Mouse (Mus musculus): Measurements from ENCODE around the gene Cd86.
A peak's percentile ranks its signal among the peaks of the same experiment; 100 is the strongest.

Cd86 gene

DNA sequence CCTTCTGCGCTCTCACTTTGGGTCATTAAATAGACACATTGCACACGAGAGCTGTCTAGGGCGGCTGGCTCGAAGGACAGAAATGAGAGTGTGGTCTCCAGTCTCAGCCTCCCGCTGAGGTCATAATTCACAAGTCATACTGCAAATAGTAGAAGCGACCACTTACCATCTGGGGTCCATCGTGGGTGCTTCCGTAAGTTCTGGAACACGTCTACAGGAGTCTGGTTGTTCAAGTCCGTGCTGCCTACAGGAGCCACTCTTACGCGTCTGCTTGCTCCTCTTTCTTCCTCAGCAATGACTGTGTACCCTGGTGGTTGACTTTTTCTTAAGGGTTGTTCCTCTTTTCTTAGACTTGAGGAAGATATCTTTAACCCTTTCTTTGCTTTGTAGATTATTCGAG lies at the start of gene Cd86:
TSS of gene Cd86 (minus strand) at position 300 of the 400 bp plus-strand sequence.
- TF ChIP-seq CTCF (conservative IDR thresholded peaks at IDR 0.05; ENCODE audit: low read length) (no peak), POU5F1 (IDR thresholded peaks at IDR 0.05; ENCODE audit: borderline replicate concordance, low read length) (no peak), NANOG (IDR thresholded peaks at IDR 0.05; ENCODE audit: borderline replicate concordance, low read length) (no peak)
- H3K27me3 ChIP-seq (ENCODE audit: insufficient read depth, low read length): no peaks in the 10 kb centered on the region
- H3K4me1 ChIP-seq (replicated peaks; ENCODE audit: low read depth, low read length): peaks cover 14% of the 10 kb centered on the region
- no peaks in the 10 kb centered on the region for H3K9me3 ChIP-seq (ENCODE audit: low read length)
- H3K4me3 ChIP-seq (replicated peaks; ENCODE audit: low read length): no peak within 1 kb of the TSS
- H3K36me3 ChIP-seq (ENCODE audit: insufficient read depth, low read length): no peaks in the 10 kb centered on the region

DNA sequence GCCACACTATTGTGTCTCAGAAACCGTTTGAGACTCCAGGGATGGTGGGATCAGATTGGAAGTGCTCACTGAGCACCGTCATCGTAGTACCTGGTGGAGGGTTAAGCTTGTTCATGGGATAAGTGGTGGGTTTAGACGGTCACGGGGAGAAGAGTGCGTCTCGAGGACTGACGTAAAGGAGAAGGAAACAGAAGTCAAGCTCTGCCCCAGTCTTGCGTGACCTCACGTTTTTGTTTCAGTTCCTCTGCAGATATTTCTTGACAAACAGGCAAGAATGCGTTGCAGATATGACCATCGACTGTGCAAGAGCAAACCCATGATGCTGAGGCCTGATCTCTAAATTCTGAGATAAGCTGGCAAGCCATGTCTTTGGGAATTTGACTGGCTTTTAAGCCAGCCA lies 45.9 kb upstream of the Cd86 start:
- Histone ChIP-seq H3K4me3 (replicated peaks; ENCODE audit: low read length) (no peak overlapping the region), H3K36me3 (ENCODE audit: insufficient read depth, low read length) (peaks cover 69% of the 10 kb centered on the region), H3K27me3 (ENCODE audit: insufficient read depth, low read length) (no peaks in the 10 kb centered on the region), H3K9me3 (ENCODE audit: low read length) (no peaks in the 10 kb centered on the region), H3K4me1 (replicated peaks; ENCODE audit: low read depth, low read length) (peaks cover 42% of the 10 kb centered on the region)
- TF ChIP-seq CTCF (conservative IDR thresholded peaks at IDR 0.05; ENCODE audit: low read length) (no peak), NANOG (IDR thresholded peaks at IDR 0.05; ENCODE audit: borderline replicate concordance, low read length) (no peak), POU5F1 (IDR thresholded peaks at IDR 0.05; ENCODE audit: borderline replicate concordance, low read length) (no peak)

DNA sequence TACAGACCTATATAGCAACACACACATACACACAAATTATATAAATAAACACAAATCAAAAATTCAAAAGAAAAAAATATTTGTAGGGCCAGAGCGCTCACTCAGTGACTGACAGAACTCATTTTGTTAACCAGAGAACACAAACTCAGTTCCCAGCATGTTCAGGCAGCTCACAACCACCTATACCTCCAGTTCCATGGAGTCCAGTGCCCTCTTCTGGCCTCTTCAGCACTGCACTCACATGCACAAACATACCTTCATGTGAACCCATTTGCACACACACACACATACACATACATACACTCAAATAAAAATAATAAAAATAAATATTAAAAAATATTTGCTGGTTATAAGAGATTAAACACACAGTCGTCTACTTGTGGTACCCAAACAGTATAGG lies 44.9 kb upstream of the Cd86 start:
- Histone ChIP-seq H3K27me3 (ENCODE audit: insufficient read depth, low read length) (no peaks in the 10 kb centered on the region), H3K9me3 (ENCODE audit: low read length) (no peaks in the 10 kb centered on the region), H3K4me1 (replicated peaks; ENCODE audit: low read depth, low read length) (peaks cover 51% of the 10 kb centered on the region), H3K4me3 (replicated peaks; ENCODE audit: low read length) (no peak overlapping the region), H3K36me3 (ENCODE audit: insufficient read depth, low read length) (peaks cover 59% of the 10 kb centered on the region)
- no peak for TF ChIP-seq NANOG (IDR thresholded peaks at IDR 0.05; ENCODE audit: borderline replicate concordance, low read length)
- TF ChIP-seq POU5F1 (IDR thresholded peaks at IDR 0.05; ENCODE audit: borderline replicate concordance, low read length): no peak
- TF ChIP-seq CTCF (conservative IDR thresholded peaks at IDR 0.05; ENCODE audit: low read length): peak; percentile 34

DNA sequence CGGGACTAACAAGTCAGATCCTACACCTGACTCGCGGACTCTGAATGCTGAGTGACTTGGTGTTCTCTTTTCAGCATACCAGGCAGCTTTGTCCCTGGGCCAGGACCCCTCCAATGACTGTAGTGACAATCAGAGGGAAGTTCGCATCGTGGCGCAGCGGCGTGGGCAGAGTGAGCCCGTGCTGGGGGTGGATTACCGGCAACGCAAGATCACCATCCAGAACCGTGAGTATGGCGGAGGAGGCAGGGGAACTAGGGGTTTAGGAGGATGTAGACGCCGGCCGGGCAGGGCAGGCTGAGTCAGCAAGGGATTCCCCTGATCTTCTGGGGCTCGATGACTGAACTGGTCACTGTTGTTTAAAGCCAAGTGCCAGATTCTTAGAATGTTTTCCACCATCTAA lies 43.5 kb upstream of the Cd86 start:
- TF ChIP-seq NANOG (IDR thresholded peaks at IDR 0.05; ENCODE audit: borderline replicate concordance, low read length) (no peak), POU5F1 (IDR thresholded peaks at IDR 0.05; ENCODE audit: borderline replicate concordance, low read length) (no peak), CTCF (conservative IDR thresholded peaks at IDR 0.05; ENCODE audit: low read length) (no peak)
- peak overlapping the region; percentile 83 for H3K4me3 ChIP-seq (replicated peaks; ENCODE audit: low read length)
- peaks cover 46% of the 10 kb centered on the region for H3K36me3 ChIP-seq (ENCODE audit: insufficient read depth, low read length)

DNA sequence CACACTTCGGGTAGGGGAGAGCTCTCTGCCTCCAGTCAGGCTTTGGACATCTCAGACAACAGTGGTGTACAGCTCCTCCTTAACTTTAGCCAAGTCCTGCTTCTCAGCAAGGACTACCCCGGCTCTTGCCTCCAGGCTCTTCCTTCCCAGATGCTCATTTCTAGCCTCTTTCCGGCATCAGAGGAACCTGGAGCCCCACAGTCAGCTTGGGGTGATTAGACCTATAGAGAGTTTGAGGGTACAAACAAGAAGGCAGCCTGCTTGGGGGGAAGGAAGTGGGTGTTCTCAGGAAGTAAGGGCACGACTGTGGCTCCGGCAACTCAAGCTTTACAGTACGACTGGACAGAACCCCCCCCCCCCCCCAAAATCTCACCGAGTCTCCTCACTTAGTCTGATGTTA lies 42.9 kb upstream of the Cd86 start:
- Histone ChIP-seq H3K4me3 (replicated peaks; ENCODE audit: low read length) (peak overlapping the region; percentile 83), H3K36me3 (ENCODE audit: insufficient read depth, low read length) (peaks cover 40% of the 10 kb centered on the region), H3K9me3 (ENCODE audit: low read length) (no peaks in the 10 kb centered on the region), H3K4me1 (replicated peaks; ENCODE audit: low read depth, low read length) (peaks cover 68% of the 10 kb centered on the region), H3K27me3 (ENCODE audit: insufficient read depth, low read length) (no peaks in the 10 kb centered on the region)
- TF ChIP-seq NANOG (IDR thresholded peaks at IDR 0.05; ENCODE audit: borderline replicate concordance, low read length) (no peak), POU5F1 (IDR thresholded peaks at IDR 0.05; ENCODE audit: borderline replicate concordance, low read length) (no peak), CTCF (conservative IDR thresholded peaks at IDR 0.05; ENCODE audit: low read length) (no peak)

More for the DNA sequence above, 43.5 kb upstream of the Cd86 start:
- Histone ChIP-seq H3K27me3 (ENCODE audit: insufficient read depth, low read length) (no peaks in the 10 kb centered on the region), H3K9me3 (ENCODE audit: low read length) (no peaks in the 10 kb centered on the region), H3K4me1 (replicated peaks; ENCODE audit: low read depth, low read length) (peaks cover 65% of the 10 kb centered on the region)

DNA sequence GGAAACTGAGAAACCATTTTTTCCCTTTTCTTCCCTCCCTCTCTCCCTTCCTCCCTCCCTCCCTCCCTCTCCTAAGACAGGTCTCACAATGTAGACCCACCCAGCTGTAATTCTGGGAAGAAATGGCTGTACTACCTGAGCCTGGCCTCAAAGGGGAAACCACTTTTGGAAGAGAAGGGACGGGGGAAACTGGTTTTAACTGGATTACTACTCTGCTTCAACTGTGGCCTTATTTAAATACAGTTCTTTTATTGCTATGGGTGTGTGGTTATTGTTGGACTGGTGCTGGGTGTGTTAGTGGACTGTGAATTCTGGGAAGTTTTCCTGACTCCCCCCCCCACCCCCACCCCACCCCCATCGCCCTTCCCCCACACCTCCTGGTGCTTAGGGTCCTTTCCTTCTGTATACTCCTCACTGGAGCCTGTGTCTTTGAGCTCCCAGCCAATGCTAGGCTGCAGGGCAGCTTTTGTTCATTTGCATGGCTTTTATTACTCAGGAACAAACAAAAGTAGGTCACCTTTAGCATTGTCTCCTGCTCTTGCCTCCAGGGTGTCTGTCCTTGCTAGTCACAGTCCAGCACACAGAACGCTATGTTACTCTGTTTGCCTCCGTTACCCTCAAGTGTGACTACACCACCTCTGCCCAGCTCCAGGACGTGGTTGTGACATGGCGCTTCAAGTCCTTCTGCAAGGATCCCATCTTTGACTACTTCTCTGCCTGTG lies 42.0 kb upstream of the Cd86 start:
- Histone ChIP-seq H3K4me1 (replicated peaks; ENCODE audit: low read depth, low read length) (peaks cover 68% of the 10 kb centered on the region), H3K4me3 (replicated peaks; ENCODE audit: low read length) (peak overlapping the region; percentile 83), H3K27me3 (ENCODE audit: insufficient read depth, low read length) (no peaks in the 10 kb centered on the region), H3K36me3 (ENCODE audit: insufficient read depth, low read length) (peaks cover 31% of the 10 kb centered on the region), H3K9me3 (ENCODE audit: low read length) (no peaks in the 10 kb centered on the region)
- no peak for TF ChIP-seq POU5F1 (IDR thresholded peaks at IDR 0.05; ENCODE audit: borderline replicate concordance, low read length)
- peak; percentile 61; the same call in 1 of the 2 replicates for TF ChIP-seq NANOG (IDR thresholded peaks at IDR 0.05; ENCODE audit: borderline replicate concordance, low read length)

DNA sequence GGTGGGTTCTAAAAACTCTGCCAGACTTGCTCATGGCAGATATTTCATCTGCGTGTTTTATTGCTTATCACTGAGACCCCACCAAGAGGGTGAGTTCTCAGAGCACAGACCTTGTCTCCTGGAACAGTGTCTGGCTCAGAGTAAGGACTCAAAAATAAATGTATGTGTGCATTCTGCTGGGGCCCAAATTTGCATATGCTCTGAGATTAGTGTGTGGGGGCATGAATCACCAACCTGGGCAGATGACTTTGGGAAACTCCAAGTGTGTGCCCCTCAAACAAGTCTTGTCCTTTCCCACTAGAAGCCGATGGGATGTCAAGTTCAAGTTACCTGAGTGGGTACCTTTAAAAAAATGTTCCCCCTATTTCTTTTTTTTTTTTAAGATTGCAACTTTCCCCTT lies 34.6 kb upstream of the Cd86 start:
- H3K4me3 ChIP-seq (replicated peaks; ENCODE audit: low read length): no peak overlapping the region
- no peaks in the 10 kb centered on the region for H3K36me3 ChIP-seq (ENCODE audit: insufficient read depth, low read length)
- H3K9me3 ChIP-seq (ENCODE audit: low read length): no peaks in the 10 kb centered on the region
- H3K4me1 ChIP-seq (replicated peaks; ENCODE audit: low read depth, low read length): peaks cover 35% of the 10 kb centered on the region
- no peak for TF ChIP-seq CTCF (conservative IDR thresholded peaks at IDR 0.05; ENCODE audit: low read length)
- no peak for TF ChIP-seq POU5F1 (IDR thresholded peaks at IDR 0.05; ENCODE audit: borderline replicate concordance, low read length)
- TF ChIP-seq NANOG (IDR thresholded peaks at IDR 0.05; ENCODE audit: borderline replicate concordance, low read length): no peak
- no peaks in the 10 kb centered on the region for H3K27me3 ChIP-seq (ENCODE audit: insufficient read depth, low read length)

DNA sequence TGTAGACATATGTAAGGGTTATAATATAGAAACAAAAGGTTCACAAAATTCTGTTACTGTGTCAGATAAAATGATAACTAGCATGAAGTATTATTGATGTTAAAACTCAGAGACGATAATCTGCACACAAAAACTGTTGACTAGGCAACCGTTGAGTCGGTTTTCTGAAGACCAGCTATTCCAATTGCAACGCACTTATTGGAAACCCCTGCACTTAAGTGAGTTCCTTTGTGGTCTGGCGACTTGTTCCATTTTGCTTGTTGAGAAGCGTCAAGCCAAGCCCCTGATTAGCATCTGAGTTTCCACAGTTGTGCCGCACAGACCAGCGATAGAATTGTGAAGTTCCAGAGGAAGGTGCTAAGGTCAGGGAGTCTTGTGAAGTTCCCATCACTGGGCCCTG lies 31.4 kb upstream of the Cd86 start:
- Histone ChIP-seq H3K36me3 (ENCODE audit: insufficient read depth, low read length) (no peaks in the 10 kb centered on the region), H3K9me3 (ENCODE audit: low read length) (no peaks in the 10 kb centered on the region), H3K4me3 (replicated peaks; ENCODE audit: low read length) (no peak overlapping the region), H3K4me1 (replicated peaks; ENCODE audit: low read depth, low read length) (peaks cover 34% of the 10 kb centered on the region), H3K27me3 (ENCODE audit: insufficient read depth, low read length) (peaks cover 21% of the 10 kb centered on the region)
- TF ChIP-seq POU5F1 (IDR thresholded peaks at IDR 0.05; ENCODE audit: borderline replicate concordance, low read length) (no peak), CTCF (conservative IDR thresholded peaks at IDR 0.05; ENCODE audit: low read length) (no peak), NANOG (IDR thresholded peaks at IDR 0.05; ENCODE audit: borderline replicate concordance, low read length) (no peak)
